In genomic region chr9:42550116-42550515, GRCm38 (mm10) we compare ENCODE assay signal across 8 mouse cellular contexts. TPM values are rescaled to one million over a fixed set of nuclear protein-coding genes. Genes with fewer than 3 reads are reported as not detected.
A peak's percentile ranks its signal among the peaks of the same experiment; 100 is the strongest.
DNase-seq lines count a peak whose midpoint lies in the region; ATAC-seq and TF ChIP-seq lines count a peak whose summit lies in the region.

No protein-coding gene starts in this region.

- H3K4me3 ChIP-seq in lung, postnatal 0 days (ENCODE audit: low read depth, low read length) = no peak overlapping the region

- no peaks in the 10 kb centered on the region for H3K36me3 ChIP-seq in lung, postnatal 0 days (ENCODE audit: insufficient read depth, low read length)

- H3K27ac ChIP-seq in lung, postnatal 0 days (ENCODE audit: low read length) = no peak overlapping the region

- H3K4me1 ChIP-seq in lung, postnatal 0 days (ENCODE audit: insufficient read depth, low read depth, low read length) = no peaks in the 10 kb centered on the region

- intact Hi-C loops in gastrocnemius, postnatal 36 days (cut with DNase I) = loop anchor here (5.0 kb wide), 2 partner anchors 163 to 392 kb away; partner anchors contain the start of gene Grik4

- H3K9me3 ChIP-seq in lung, postnatal 0 days (ENCODE audit: low read length) = no peaks in the 10 kb centered on the region

- TF ChIP-seq CTCF in lung, postnatal 0 days (IDR thresholded peaks at IDR 0.05) = peak; percentile 96

- no peaks in the 10 kb centered on the region for H3K27me3 ChIP-seq in lung, postnatal 0 days (replicated peaks; ENCODE audit: insufficient read depth, low read length)

- no peak; the same call in 1 of the 2 replicates for ATAC-seq in lung, postnatal 0 days

- 19% methylated on average over 13 of the region's 13 CpGs for WGBS in lung, postnatal 0 days

- DNase-seq in A20 (ENCODE audit: low read depth, low spot score) = peak; percentile 51
- DNase-seq in adrenal gland, adult 18-20 months (ENCODE audit: low spot score in 2 of 2) = peak; percentile 61 to 68
- peak; percentile 82 for DNase-seq in embryo, embryonic 10 days (ENCODE audit: low spot score)
- peak; percentile 46 to 60 for DNase-seq in gastrocnemius, postnatal 36 days
- peak; percentile 62 to 68 for DNase-seq in kidney, postnatal 25 days
- DNase-seq in lung, postnatal 0 days (ENCODE audit: low spot score) = peak; percentile 54
- DNase-seq in ovary, postnatal 36 days (ENCODE audit: low spot score) = peak; percentile 69
- DNase-seq in thymus, postnatal 25 days = peak; percentile 80

- no peak overlapping the region for H3K9ac ChIP-seq in lung, postnatal 0 days (replicated peaks; ENCODE audit: low read depth)

- TF ChIP-seq EP300 in lung, postnatal 0 days (IDR thresholded peaks at IDR 0.05) = no peak

- H3K4me2 ChIP-seq in lung, postnatal 0 days (replicated peaks; ENCODE audit: low read depth, low read length) = no peak overlapping the region

RNA-seq across cellular contexts. Expression of gene Tbcel, which starts 42.5 kb away (rescaled TPM):
- total RNA-seq in adrenal gland, adult 18-20 months (2021) = 10 to 100 TPM; 23.8 to 41.1 TPM
- total RNA-seq in gastrocnemius, postnatal 36 days (2021) = 10 to 100 TPM; 15.1 to 18.7 TPM
- 7.9 and 9.0 TPM in 2 replicates for polyA plus RNA-seq in lung, postnatal 0 days (2015; fragmentation: Nextera tagmentation; extraction: Ambion mirVana)
